Mouse (Mus musculus) C2C12 (cell line): ENCODE measurements at regions not wholly inside any gene's neighbourhood (a gene's known extent, or its start where the extent isn't known, plus 50 kb on each side); places are given as distances from the start of the nearest gene placed in this dataset.

Source experiments
- CEBPB ChIP-seq: IDR thresholded peaks from one replicate; pipeline ENCODE4 v1.6.1; 2011; ENCODE audit warnings: low read depth, mild to moderate bottlenecking, control low read depth, moderate library complexity
- CTCF ChIP-seq: IDR thresholded peaks from one replicate; pipeline ENCODE4 v1.5.1; 2011; ENCODE audit not compliant: control insufficient read depth, insufficient read depth, insufficient read length
- FOSL1 ChIP-seq: IDR thresholded peaks from one replicate; pipeline ENCODE4 v1.8.0; 2011; ENCODE audit warnings: mild to moderate bottlenecking, low read length; ENCODE audit not compliant: poor library complexity, insufficient read depth, severe bottlenecking
- MAX ChIP-seq: IDR thresholded peaks from one replicate; pipeline ENCODE4 v1.6.1; 2011; ENCODE audit warnings: mild to moderate bottlenecking, control low read depth
- MYOG ChIP-seq: IDR thresholded peaks from one replicate; pipeline ENCODE4 v1.6.1; 2011; ENCODE audit not compliant: control insufficient read depth, insufficient read length; ENCODE audit errors: extremely low read depth
- USF1 ChIP-seq: IDR thresholded peaks from one replicate; pipeline ENCODE4 v1.6.1; 2011; ENCODE audit warnings: low read depth, mild to moderate bottlenecking, control low read depth, moderate library complexity

DNA sequence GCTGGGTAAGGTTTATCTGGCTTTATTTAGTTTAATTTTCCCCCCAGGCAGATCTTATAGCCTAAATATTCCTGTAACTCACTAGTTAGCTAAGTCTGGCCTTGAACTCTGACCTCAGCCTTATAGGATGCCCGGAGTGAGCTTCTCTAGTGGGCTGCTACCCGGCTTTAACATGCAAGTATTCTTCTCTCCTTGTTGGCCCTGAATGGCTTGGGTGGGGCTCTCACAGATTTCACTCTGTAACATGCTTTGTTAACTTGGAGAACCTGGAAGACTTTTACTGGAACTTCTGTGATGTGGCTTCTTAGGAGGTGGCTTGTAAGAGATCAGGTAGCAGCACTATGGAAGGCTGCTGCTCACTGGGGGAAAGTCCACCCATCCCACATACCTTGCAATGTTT, 177.3 kb upstream of the Camk1g start:
- TF ChIP-seq USF1 (no peak), CTCF (no peak), MYOG (no peak), MAX (no peak), FOSL1 (no peak), CEBPB (no peak)
